Mouse (Mus musculus) heart, postnatal 0 days (tissue): Measurements from ENCODE around the gene Bhlha9. TPM values are rescaled to one million over a fixed set of nuclear protein-coding genes. Genes with fewer than 3 reads are reported as not detected.
A peak's percentile ranks its signal among the peaks of the same experiment; 100 is the strongest.

Experiments
- ATAC-seq: fragments of 200-750 bp; cut with Nextera tagmentation; 2 replicates; pipeline ENCODE4 v1.8.0; 2017; ENCODE audit warnings: low read depth, moderate number of reproducible peaks, moderate library complexity; ENCODE audit not compliant: insufficient read depth
- DNase-seq: peaks from one replicate; pipeline ENCODE4 v3.0.0-alpha.2; 2016; ENCODE audit warnings: low spot score
- H3K27ac ChIP-seq: fragments of 300-500 bp; sonication (generic); 2 replicates; pipeline ENCODE4 v1.5.1; 2014; ENCODE audit warnings: low read depth, mild to moderate bottlenecking
- H3K27me3 ChIP-seq: fragments of 300-500 bp; sonication (generic); 2 replicates; pipeline ENCODE4 v1.6.1; 2014; ENCODE audit warnings: low read length, mixed read lengths; ENCODE audit not compliant: control insufficient read depth, insufficient read depth
- H3K36me3 ChIP-seq: fragments of 300-500 bp; sonication (generic); replicated peaks from 2 replicates; pipeline ENCODE4 v1.6.1; 2014; ENCODE audit warnings: low read length, mixed read lengths; ENCODE audit not compliant: control insufficient read depth, insufficient read depth
- H3K4me1 ChIP-seq: fragments of 300-500 bp; sonication (generic); 2 replicates; pipeline ENCODE4 v1.6.1; 2014; ENCODE audit warnings: antibody characterized with exemption; ENCODE audit not compliant: control insufficient read depth, insufficient read depth
- H3K4me2 ChIP-seq: fragments of 300-500 bp; sonication (generic); 2 replicates; pipeline ENCODE4 v1.6.1; 2014; ENCODE audit warnings: low read depth, mild to moderate bottlenecking, low read length, moderate library complexity
- H3K4me3 ChIP-seq: fragments of 300-500 bp; sonication (generic); 2 replicates; pipeline ENCODE4 v1.5.1; 2014; ENCODE audit warnings: low read depth, low read length
- H3K9ac ChIP-seq: fragments of 300-500 bp; sonication (generic); replicated peaks from 2 replicates; pipeline ENCODE4 v1.6.1; 2014; ENCODE audit warnings: low read depth, low read length, mixed read lengths
- H3K9me3 ChIP-seq: fragments of 300-500 bp; sonication (generic); replicated peaks from 2 replicates; pipeline ENCODE4 v1.6.1; 2016; ENCODE audit warnings: low read length; ENCODE audit not compliant: control insufficient read depth
- CTCF ChIP-seq: IDR thresholded peaks from 2 replicates; pipeline ENCODE4 v1.5.1; 2016; ENCODE audit warnings: antibody characterized with exemption, control low read depth, low read depth
- EP300 ChIP-seq: IDR thresholded peaks from 2 replicates; pipeline ENCODE4 v1.6.1; 2016; ENCODE audit warnings: antibody characterized with exemption, low read depth
- WGBS: fragments of 180-500 bp; shearing (Covaris S2); extraction: QIAGEN DNeasy Blood & Tissue Kit; methylation state at CpG from one replicate; pipeline ENCODE4 v1.1.7; 2014; 5-methylcytosine and 5-hydroxymethylcytosine counted together
- polyA plus RNA-seq: library from polyadenylated mRNA; unstranded; fragments of >200 nt; fragmentation: Nextera tagmentation; extraction: Ambion mirVana; gene quantifications from 2 replicates; pipeline ENCODE4 v1.2.1, GENCODE M21; 2015
- total RNA-seq: library from RNA; depleted of rRNA; stranded (reverse); fragments of >200 nt; gene quantifications from 2 replicates; pipeline ENCODE4 v1.2.3, GENCODE M21; 2014; ENCODE audit warnings: low replicate concordance

The Bhlha9 gene
- total and polyA plus RNA-seq, 2 experiments from 2014 or later: not detected

DNA sequence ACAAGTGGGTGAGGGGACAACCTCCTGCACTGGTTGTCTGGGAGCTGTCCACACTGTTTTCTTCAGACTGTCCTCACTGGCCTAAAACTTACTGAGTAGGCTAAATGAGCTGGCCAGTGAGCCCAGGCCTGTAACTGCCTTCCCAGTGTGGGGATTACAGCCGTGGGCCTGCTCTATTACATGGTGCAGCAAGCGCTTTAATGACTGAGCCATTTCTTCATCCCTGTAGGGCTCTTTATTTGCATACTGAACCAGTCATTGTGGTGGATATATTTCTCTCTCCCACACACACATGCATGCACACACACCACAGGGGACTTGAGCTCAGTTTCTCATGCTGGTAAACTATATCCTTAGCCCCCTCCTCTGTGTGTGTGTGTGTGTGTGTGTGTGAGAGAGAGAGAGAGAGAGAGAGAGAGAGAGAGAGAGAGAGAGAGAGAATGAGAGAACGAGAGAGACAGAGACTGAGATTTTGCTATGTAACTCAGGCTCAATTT lies 19.4 kb upstream of the Bhlha9 start:
- ATAC-seq (no peak), DNase-seq (no peak)
- Histone ChIP-seq H3K36me3 (no peaks in the 10 kb centered on the region), H3K9ac (no peak overlapping the region), H3K27ac (no peak overlapping the region), H3K4me1 (peaks cover under 1% of the 10 kb centered on the region; the same call in 1 of the 2 replicates), H3K9me3 (no peaks in the 10 kb centered on the region), H3K4me2 (no peak overlapping the region), H3K4me3 (no peak overlapping the region), H3K27me3 (no peaks in the 10 kb centered on the region)
- TF ChIP-seq CTCF: no peak
- 65% methylated on average over 3 of the region's 3 CpGs for WGBS

GRCm38 (mm10) chr11:76655106-76655505 lies 17.2 kb upstream of the Bhlha9 start:
- H3K9me3 ChIP-seq: no peaks in the 10 kb centered on the region
- H3K4me1 ChIP-seq: no peaks in the 10 kb centered on the region
- H3K9ac ChIP-seq: no peak overlapping the region
- peak; percentile 49 for DNase-seq
- WGBS: 4% methylated on average over 10 of the region's 10 CpGs
- ATAC-seq: no peak
- TF ChIP-seq EP300 (no peak), CTCF (peak; percentile 64)
- H3K36me3 ChIP-seq: no peaks in the 10 kb centered on the region
- peak overlapping the region; percentile 41 for H3K4me2 ChIP-seq
- no peak overlapping the region for H3K27ac ChIP-seq
- H3K27me3 ChIP-seq: no peaks in the 10 kb centered on the region
- H3K4me3 ChIP-seq: no peak overlapping the region

GRCm38 (mm10) chr11:76657450-76657970 lies 14.8 kb upstream of the Bhlha9 start:
- Histone ChIP-seq H3K27ac (no peak overlapping the region), H3K4me2 (no peak overlapping the region), H3K4me3 (no peak overlapping the region), H3K36me3 (no peaks in the 10 kb centered on the region), H3K27me3 (no peaks in the 10 kb centered on the region), H3K9ac (no peak overlapping the region), H3K4me1 (no peaks in the 10 kb centered on the region), H3K9me3 (no peaks in the 10 kb centered on the region)
- TF ChIP-seq CTCF: no peak
- TF ChIP-seq EP300: no peak
- DNase-seq: no peak
- WGBS: 39% methylated on average over 4 of the region's 4 CpGs
- ATAC-seq: no peak

- no peaks in the 10 kb centered on the region for H3K9me3 ChIP-seq
- no peak for DNase-seq
- H3K36me3 ChIP-seq: no peaks in the 10 kb centered on the region
- H3K4me3 ChIP-seq: no peak overlapping the region
- H3K27me3 ChIP-seq: peaks cover 5% of the 10 kb centered on the region
- no peak for ATAC-seq
- H3K4me2 ChIP-seq: no peak overlapping the region
- 73% methylated on average over 14 of the region's 14 CpGs for WGBS
- H3K27ac ChIP-seq: no peak overlapping the region
- H3K9ac ChIP-seq: no peak overlapping the region
- TF ChIP-seq CTCF: no peak
- no peak for TF ChIP-seq EP300
- no peaks in the 10 kb centered on the region for H3K4me1 ChIP-seq
Observed at GRCm38 (mm10) chr11:76659138-76659930, 12.9 kb upstream of the Bhlha9 start.

DNA sequence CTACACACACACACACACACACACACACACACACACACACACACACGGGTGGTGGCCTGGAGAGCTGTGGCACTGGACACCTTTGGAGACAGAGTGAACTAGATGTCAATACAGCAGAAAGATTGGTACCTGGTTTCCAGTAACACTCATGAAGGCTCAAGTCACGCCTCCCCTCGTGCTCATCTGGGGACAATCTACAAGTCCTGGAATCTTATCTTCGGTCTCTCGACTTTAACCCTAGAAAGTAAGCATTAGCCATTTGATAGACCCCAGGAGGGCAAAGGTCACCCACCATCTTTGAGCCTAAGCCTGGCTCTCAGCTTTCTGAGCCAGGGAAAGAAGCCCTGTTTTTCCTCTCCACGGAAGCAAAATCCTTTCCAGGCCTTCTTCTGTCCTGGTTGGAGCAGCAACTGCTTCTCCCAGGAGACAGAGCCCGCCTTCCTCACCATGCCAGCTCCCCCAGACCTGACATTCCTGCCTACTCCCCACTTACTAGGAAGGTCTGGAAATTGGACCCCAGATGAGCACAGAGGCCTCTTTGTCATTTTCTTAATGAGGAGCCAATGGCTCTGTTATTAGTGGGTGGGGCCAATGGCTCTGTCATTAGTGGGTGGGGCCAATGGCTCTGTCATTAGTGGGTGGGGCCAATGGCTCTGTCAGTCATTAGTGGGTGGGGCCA lies 10.3 kb upstream of the Bhlha9 start:
- H3K27ac ChIP-seq: no peak overlapping the region
- H3K4me1 ChIP-seq: no peaks in the 10 kb centered on the region; the same call in 1 of the 2 replicates
- WGBS: 41% methylated on average over 7 of the region's 7 CpGs
- H3K36me3 ChIP-seq: no peaks in the 10 kb centered on the region
- H3K4me2 ChIP-seq: no peak overlapping the region
- no peak overlapping the region for H3K9ac ChIP-seq
- peaks cover 31% of the 10 kb centered on the region for H3K27me3 ChIP-seq
- H3K4me3 ChIP-seq: no peak overlapping the region
- DNase-seq (no peak), ATAC-seq (no peak)
- no peak for TF ChIP-seq CTCF
- no peak for TF ChIP-seq EP300
- no peaks in the 10 kb centered on the region for H3K9me3 ChIP-seq
